In genomic region chr9:32250486-32250885, GRCm38 (mm10) we compare ENCODE assay signal across 17 mouse cellular contexts.
"Had no signal": no experiment of that assay in that cellular context is flagged by ENCODE, and none has a peak within 500 bp of the region (broad histone marks: within the 10 kb centered on the region; RNA-seq: fewer than 3 reads in every experiment).

No protein-coding gene starts in this region.

- H3K27me3 ChIP-seq: lung, embryonic 15.5 days; midbrain, embryonic 13.5 days; midbrain, embryonic 15.5 days; neural tube, embryonic 12.5 days; stomach, embryonic 15.5 days had no signal

- DNase-seq: liver, postnatal 0 days; lung, adult 2 months; lung, postnatal 14 days; lung, postnatal 36 days; right cerebral cortex, postnatal 14 days; thymus, adult 2 months; thymus, postnatal 25 days; thymus, postnatal 4 days had no signal

- H3K4me1 ChIP-seq: lung, embryonic 15.5 days; stomach, embryonic 15.5 days had no signal

- H3K4me3 ChIP-seq: lung, embryonic 15.5 days; midbrain, embryonic 13.5 days; midbrain, embryonic 15.5 days; neural tube, embryonic 12.5 days; stomach, embryonic 15.5 days had no signal

- H3K27ac ChIP-seq: lung, embryonic 15.5 days; macrophage; midbrain, embryonic 13.5 days; midbrain, embryonic 15.5 days; neural tube, embryonic 12.5 days; stomach, embryonic 15.5 days; stomach, postnatal 0 days had no signal

- H3K9ac ChIP-seq: liver, postnatal 0 days; lung, embryonic 15.5 days; midbrain, embryonic 13.5 days; midbrain, embryonic 15.5 days; neural tube, embryonic 12.5 days; stomach, embryonic 15.5 days had no signal

- H3K4me2 ChIP-seq: lung, embryonic 15.5 days; midbrain, embryonic 11.5 days; midbrain, embryonic 13.5 days; midbrain, embryonic 15.5 days; neural tube, embryonic 12.5 days; stomach, embryonic 15.5 days had no signal

- H3K9me3 ChIP-seq: lung, embryonic 15.5 days; midbrain, embryonic 13.5 days; midbrain, embryonic 15.5 days; neural tube, embryonic 12.5 days; stomach, embryonic 15.5 days had no signal

- ATAC-seq: liver, postnatal 0 days; lung, postnatal 0 days; midbrain, embryonic 13.5 days; midbrain, embryonic 15.5 days had no signal
